Mouse (Mus musculus): Measurements from ENCODE around the gene Slc25a45. TPM values are rescaled to one million over a fixed set of nuclear protein-coding genes. Genes with fewer than 3 reads are reported as not detected.

Gene Slc25a45
- polyA plus RNA-seq, 1 experiment from 2014 or later: 7.7 TPM

DNA sequence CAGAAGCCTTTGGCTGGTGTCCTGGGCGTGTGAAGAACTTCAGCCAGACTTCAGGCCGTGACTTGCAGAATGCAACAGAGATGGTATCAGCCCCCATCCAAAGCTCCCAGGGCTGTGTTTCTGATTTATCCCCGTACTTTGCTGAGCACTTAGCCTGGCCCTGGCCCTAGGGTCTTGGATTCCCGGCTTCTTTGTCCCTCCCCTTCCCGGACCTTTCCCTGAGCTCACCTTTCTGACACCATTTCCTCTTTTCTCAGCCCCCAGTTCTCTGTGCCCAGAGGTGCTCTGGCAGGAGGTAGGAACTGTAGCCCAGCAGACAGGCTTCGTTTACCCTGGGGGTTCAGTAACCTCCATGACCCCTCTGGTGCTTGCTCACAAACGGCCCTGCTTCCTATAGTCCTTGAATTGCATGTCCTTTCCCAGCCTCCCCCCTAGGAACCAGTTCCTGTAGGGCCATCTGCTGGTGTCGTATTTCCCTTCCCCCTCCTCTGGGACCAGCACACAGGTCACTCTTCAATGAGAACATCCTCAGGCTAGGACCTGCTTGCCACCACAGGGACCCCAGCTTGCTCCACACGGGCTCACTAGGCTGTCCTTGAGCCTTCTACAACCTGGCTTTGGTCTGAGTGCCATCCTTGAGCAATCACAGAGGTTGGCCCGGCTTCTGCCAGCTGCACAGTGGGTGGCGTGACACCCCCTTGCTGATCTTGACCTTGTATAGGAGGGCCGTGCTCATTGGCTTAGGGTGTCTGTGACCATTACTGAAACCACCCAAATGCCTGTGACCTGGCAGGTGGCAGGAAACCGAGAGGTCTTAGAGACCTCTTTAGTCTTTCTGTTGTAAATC, 28.6 kb upstream of the Slc25a45 start:
- peak overlapping the region; percentile 57 for H3K4me3 ChIP-seq
- no peak for ATAC-seq

DNA sequence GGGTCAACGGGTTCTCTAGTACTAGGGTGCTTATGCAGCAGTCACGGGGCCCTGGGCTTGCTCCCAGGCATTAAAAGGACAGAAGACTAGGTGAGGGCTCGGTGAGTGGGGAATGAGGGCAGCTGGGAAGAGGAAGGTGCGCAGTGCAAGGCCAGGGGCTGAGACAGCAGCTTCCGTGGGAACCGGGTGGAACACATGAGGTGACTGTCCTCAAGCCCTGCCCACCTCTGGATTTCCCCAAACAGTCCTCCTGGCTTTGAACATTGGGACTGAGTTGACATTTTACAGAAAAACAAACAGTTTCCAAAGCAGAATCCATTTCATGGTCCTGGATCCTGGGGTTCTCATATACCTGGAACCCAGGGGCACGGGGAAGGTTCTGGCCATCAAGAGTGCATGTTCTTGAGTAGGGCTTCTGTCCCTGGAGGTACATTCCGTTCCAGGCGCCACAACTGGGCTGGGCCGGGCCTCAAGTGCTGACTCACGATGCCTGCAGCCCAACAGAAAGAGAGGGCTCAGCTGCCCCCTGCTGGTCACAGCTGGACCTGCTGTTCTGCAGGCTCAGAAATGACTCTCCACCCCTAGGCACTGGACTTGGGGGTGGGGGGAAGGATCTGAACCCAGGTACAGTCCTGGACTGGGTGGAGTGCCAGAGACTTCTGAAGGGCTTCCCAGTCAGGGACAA, 27.6 kb upstream of the Slc25a45 start:
- Histone ChIP-seq H3K4me1 (peaks cover 70% of the 10 kb centered on the region), H3K36me3 (peaks cover 30% of the 10 kb centered on the region), H3K9me3 (replicated peaks) (no peaks in the 10 kb centered on the region), H3K9ac (peak overlapping the region; percentile 83), H3K4me3 (peak overlapping the region; percentile 11), H3K4me2 (peak overlapping the region; percentile 79), H3K27ac (peak overlapping the region; percentile 98), H3K27me3 (replicated peaks) (no peaks in the 10 kb centered on the region)
- peak; percentile 48 for ATAC-seq
- 17% methylated on average over 11 of the region's 11 CpGs for WGBS (ENCODE audit: insufficient replicate concordance)

More for the DNA sequence above, 28.6 kb upstream of the Slc25a45 start:
- Histone ChIP-seq H3K4me1 (peaks cover 79% of the 10 kb centered on the region), H3K4me2 (peak overlapping the region; percentile 79), H3K9me3 (replicated peaks) (no peaks in the 10 kb centered on the region), H3K36me3 (peaks cover 23% of the 10 kb centered on the region), H3K9ac (peak overlapping the region; percentile 83), H3K27me3 (replicated peaks) (no peaks in the 10 kb centered on the region), H3K27ac (peak overlapping the region; percentile 98)
- 26% methylated on average over 13 of the region's 13 CpGs for WGBS (ENCODE audit: insufficient replicate concordance)

DNA sequence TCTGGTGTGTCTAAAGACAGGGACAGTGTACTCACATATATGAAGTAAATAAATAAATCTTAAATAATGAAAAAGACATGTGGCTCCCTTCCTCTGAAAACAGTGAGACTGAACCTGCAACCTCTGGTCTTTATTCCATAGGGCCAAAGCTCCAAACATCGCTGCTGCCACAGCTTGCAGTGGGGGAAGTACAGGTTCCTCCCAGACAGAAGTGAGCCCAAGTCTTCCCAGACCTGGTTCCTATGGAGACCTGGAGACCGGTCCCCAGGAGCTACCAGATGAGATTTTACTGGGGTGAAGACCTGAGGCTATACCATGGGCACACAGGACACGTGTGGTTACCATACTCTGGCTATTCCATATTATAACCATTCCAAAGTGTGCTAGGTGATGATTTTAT, 26.7 kb upstream of the Slc25a45 start:
- H3K4me3 ChIP-seq: no peak overlapping the region
- peaks cover 65% of the 10 kb centered on the region for H3K4me1 ChIP-seq

DNA sequence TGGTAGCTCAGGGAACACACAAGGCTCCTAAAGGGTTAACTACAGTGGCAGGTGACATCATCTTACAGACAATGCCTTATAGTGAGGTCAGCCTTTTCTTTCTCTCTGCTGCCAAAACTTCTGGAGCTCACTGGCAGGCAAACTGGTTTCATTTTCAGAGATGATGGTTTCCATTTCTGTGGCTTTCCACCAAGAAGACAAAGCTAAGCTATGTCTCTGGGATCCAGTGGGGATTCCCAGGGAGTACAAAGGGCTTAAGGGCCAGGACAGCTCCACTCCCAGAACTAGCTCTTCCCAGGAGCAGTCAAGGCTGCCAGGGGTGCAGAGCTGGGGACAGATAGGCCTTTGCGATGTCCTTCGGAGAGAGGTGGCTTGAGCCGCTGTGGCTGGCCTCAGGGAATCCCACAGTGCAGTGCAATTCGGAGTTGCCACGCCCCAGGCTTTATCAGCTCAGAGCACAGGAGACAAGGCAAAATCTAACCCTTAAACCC, 26.1 kb upstream of the Slc25a45 start:
- peak overlapping the region; percentile 46 for H3K9ac ChIP-seq
- no peak overlapping the region for H3K4me3 ChIP-seq
- no peaks in the 10 kb centered on the region for H3K9me3 ChIP-seq (replicated peaks)
- no peak for ATAC-seq
- peaks cover 59% of the 10 kb centered on the region for H3K4me1 ChIP-seq
- 38% methylated on average over 5 of the region's 5 CpGs for WGBS (ENCODE audit: insufficient replicate concordance)
- peaks cover 45% of the 10 kb centered on the region for H3K36me3 ChIP-seq
- no peaks in the 10 kb centered on the region for H3K27me3 ChIP-seq (replicated peaks)
- peak overlapping the region; percentile 35 for H3K4me2 ChIP-seq
- peak overlapping the region; percentile 48; the same call in 1 of the 2 replicates for H3K27ac ChIP-seq

More for the DNA sequence above, 26.7 kb upstream of the Slc25a45 start:
- 81% methylated on average over 3 of the region's 3 CpGs for WGBS (ENCODE audit: insufficient replicate concordance)
- no peak overlapping the region for H3K4me2 ChIP-seq
- H3K9me3 ChIP-seq (replicated peaks): no peaks in the 10 kb centered on the region
- H3K9ac ChIP-seq: no peak overlapping the region
- no peak for ATAC-seq
- H3K27me3 ChIP-seq (replicated peaks): no peaks in the 10 kb centered on the region
- 0 out of 2 replicates have a peak overlapping the region, but pooled peaks have one; percentile 36 for H3K27ac ChIP-seq
- H3K36me3 ChIP-seq: peaks cover 38% of the 10 kb centered on the region

DNA sequence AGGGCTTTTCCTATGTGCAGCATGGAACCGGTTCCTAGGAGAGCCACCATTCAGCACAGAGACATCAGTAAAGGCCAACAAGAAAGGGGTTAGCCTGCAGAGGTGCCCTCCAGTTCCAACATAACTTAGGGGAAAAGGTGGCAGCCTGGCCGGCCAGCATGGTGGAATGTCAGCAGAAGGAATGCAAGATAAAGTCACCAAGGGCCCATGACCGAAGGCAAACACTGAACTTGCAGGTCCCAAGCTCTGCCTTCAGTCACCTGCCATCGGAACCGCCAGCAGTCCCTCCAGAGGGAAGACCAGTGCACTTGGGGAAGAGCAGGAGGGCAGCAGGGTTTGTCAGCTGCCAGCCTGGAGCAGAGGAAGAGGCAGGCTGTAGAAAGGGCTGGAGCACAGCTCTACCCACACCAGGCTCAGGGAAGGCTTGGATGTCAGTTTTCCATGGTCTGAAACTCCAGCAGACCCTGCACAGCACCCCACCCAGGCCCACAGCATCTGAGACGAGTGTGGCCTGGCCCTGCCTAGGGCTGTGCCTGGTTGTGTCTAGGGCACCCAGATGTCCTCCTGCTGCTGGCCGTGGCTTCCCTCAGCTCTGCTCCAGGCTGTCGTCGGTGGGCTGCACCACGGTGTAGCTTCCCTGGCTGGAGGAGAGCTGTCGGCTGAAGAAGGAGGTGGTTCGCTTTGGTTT, 25.4 kb upstream of the Slc25a45 start:
- Histone ChIP-seq H3K27me3 (replicated peaks) (no peaks in the 10 kb centered on the region), H3K4me2 (peak overlapping the region; percentile 35; the same call in 1 of the 2 replicates), H3K9ac (peak overlapping the region; percentile 46), H3K36me3 (peaks cover 52% of the 10 kb centered on the region), H3K27ac (peak overlapping the region; percentile 48; the same call in 1 of the 2 replicates), H3K9me3 (replicated peaks) (no peaks in the 10 kb centered on the region), H3K4me3 (no peak overlapping the region), H3K4me1 (peaks cover 52% of the 10 kb centered on the region)
- ATAC-seq: no peak
- 72% methylated on average over 12 of the region's 12 CpGs for WGBS (ENCODE audit: insufficient replicate concordance)

DNA sequence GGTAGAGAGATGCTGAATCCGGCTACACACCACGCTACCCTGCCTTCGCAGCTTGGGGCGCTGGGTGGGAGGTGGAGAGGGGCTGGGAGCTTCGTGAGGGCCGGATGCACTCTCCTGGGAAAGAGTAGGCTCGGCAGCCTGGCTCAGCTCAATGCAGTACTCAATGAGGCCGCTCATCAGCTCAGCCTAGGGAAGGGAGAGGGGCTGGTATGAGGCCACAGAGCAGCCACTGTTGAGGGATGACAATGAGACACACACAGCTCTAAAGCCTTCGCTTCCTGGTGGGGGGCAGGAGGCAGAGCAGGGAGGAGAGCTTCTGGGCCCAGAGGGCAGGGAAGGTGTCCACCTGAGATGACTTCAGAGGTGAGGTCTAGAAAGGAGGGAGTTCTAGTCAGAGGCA, 21.0 kb upstream of the Slc25a45 start:
- peaks cover 90% of the 10 kb centered on the region for H3K36me3 ChIP-seq

DNA sequence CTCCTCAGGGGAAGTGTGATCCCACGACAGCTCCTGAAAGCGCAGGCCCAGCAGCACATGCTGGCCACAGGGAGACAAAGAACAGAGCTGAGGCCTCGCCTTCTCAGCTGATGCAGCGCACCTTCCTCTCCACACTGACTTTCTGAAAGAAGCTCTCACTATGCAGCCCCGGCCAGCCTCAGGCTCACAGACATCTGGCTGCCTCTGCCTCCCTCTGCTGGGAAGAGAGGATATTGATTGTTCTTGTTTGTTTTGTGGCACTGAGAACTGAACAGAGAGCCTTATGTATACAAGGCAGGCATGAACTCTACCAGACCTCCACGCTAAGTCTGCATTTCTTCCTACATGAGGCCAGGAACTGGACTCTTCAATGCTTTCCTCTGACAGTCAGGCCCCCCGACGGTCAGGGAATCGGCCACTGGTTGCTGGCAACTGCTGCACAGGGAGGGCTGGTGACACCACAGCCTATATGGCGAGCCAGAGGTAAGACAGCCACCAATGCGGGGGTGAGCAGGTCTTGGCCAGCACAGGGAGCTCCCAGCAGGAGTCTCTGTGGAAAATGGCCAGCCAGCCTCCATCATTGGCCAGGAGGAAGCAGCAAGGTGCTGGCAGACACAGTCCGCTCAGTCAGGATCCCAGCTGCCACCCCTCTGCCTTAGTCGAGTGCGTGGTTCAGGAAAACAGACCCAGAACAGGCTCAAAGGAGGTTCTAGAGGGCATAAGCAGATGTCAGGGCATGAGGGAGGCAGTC, 15.1 kb upstream of the Slc25a45 start:
- H3K4me2 ChIP-seq: no peak overlapping the region
- peaks cover 96% of the 10 kb centered on the region for H3K36me3 ChIP-seq
- 87% methylated on average over 14 of the region's 14 CpGs for WGBS (ENCODE audit: insufficient replicate concordance)
- H3K4me3 ChIP-seq: no peak overlapping the region
- H3K27ac ChIP-seq: no peak overlapping the region
- H3K27me3 ChIP-seq (replicated peaks): no peaks in the 10 kb centered on the region
- no peak overlapping the region for H3K9ac ChIP-seq
- 0 out of 2 replicates have a peak, but pooled peaks cover 3% of the 10 kb centered on the region for H3K9me3 ChIP-seq (replicated peaks)
- ATAC-seq: no peak
- H3K4me1 ChIP-seq: no peaks in the 10 kb centered on the region

More for the DNA sequence above, 21.0 kb upstream of the Slc25a45 start:
- no peak overlapping the region for H3K27ac ChIP-seq
- H3K9ac ChIP-seq: no peak overlapping the region
- H3K4me1 ChIP-seq: peaks cover 8% of the 10 kb centered on the region
- no peaks in the 10 kb centered on the region for H3K9me3 ChIP-seq (replicated peaks)
- no peak overlapping the region for H3K4me2 ChIP-seq
- no peaks in the 10 kb centered on the region for H3K27me3 ChIP-seq (replicated peaks)
- 85% methylated on average over 9 of the region's 9 CpGs for WGBS (ENCODE audit: insufficient replicate concordance)
- ATAC-seq: no peak
- no peak overlapping the region for H3K4me3 ChIP-seq

DNA sequence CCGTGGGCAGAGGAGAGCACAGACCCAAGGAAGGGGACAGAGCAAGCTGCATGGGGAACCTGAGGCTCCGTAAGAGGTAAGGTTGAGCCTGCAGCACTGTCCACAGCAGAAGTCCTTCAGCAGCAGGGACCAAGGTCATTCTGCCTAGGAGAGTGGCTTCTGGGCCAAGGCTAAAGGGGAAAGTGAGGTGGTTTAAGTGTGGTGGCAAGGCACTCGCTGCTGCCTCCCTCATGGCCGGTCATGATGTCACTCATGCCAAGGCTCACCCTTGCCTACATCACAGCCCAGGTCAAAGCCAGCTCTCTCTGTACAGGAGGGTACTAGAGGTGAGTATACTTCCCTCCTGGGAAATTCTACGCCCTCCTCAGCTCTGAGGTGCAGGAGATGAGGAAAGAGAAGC, 13.8 kb upstream of the Slc25a45 start:
- no peak for ATAC-seq
- H3K36me3 ChIP-seq: peaks cover 97% of the 10 kb centered on the region
- 86% methylated on average over 5 of the region's 5 CpGs for WGBS (ENCODE audit: insufficient replicate concordance)

DNA sequence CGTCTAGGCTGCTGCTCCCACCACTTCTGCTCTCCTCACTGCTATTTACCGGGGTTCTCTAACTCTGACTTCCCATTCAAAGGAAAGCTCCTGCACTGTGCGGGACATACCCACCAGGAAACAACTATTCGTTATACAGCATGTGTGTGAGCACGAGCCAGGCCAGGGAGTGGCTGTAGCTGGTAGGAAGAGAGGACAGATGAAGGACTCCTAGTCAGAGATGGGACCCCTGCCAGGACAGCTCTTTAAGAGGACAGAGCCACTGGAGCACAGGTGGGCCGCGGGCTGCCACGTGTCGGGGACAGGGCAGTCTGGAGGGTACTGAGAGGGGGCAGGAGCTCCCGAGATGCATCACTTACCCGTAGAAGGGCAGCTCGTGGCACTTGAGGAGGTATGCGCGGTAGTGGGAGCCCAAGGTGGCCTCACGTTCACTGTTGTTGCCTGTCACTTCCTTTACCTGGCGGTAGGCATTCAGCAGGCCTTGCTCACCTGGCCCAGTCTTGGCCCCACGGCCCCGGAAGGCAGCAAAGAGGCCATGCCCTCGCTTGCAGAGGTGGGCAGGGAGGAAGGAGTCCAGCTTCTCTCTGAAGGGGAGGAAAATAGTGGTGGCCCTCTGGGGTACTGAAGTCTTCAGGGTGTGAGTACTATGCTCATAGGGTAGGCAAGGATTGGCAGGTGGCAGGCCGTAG, 12.8 kb upstream of the Slc25a45 start:
- no peak for ATAC-seq
- H3K4me2 ChIP-seq: no peak overlapping the region
- H3K36me3 ChIP-seq: peaks cover 98% of the 10 kb centered on the region
- H3K27ac ChIP-seq: no peak overlapping the region
- no peaks in the 10 kb centered on the region for H3K4me1 ChIP-seq
- 88% methylated on average over 20 of the region's 20 CpGs for WGBS (ENCODE audit: insufficient replicate concordance)
- H3K9ac ChIP-seq: no peak overlapping the region
- no peak overlapping the region for H3K4me3 ChIP-seq
- H3K27me3 ChIP-seq (replicated peaks): no peaks in the 10 kb centered on the region
- H3K9me3 ChIP-seq (replicated peaks): 0 out of 2 replicates have a peak, but pooled peaks cover 3% of the 10 kb centered on the region

More for the DNA sequence above, 13.8 kb upstream of the Slc25a45 start:
- Histone ChIP-seq H3K9ac (no peak overlapping the region), H3K4me1 (no peaks in the 10 kb centered on the region), H3K27me3 (replicated peaks) (no peaks in the 10 kb centered on the region), H3K4me2 (no peak overlapping the region), H3K27ac (no peak overlapping the region), H3K9me3 (replicated peaks) (0 out of 2 replicates have a peak, but pooled peaks cover 3% of the 10 kb centered on the region), H3K4me3 (no peak overlapping the region)

DNA sequence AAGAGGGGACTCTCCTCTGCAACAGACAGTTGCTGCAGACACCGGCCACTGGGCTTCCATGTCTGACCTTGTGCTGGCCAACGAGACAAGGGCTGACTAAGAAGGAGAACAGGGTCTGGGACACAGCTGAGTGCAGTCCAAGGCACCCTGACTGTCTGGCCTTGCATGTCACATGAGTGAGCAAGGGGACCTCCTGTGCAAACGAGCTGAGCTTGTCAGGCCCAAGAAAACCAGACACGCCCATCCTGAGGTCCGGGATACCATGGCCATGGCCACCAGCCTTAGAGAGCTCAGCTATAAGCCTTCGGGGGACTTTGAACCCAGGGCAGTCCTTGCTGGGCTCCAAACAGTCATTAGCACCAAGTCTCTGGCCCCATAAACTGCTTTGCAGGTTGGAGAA, 9.5 kb upstream of the Slc25a45 start:
- no peak overlapping the region for H3K4me2 ChIP-seq
- no peaks in the 10 kb centered on the region for H3K27me3 ChIP-seq (replicated peaks)
- peaks cover 82% of the 10 kb centered on the region for H3K36me3 ChIP-seq
- H3K27ac ChIP-seq: no peak overlapping the region
- 70% methylated on average over 6 of the region's 6 CpGs for WGBS (ENCODE audit: insufficient replicate concordance)
- no peak for ATAC-seq
- H3K9ac ChIP-seq: no peak overlapping the region
- H3K9me3 ChIP-seq (replicated peaks): no peaks in the 10 kb centered on the region
- no peak overlapping the region for H3K4me3 ChIP-seq
- peaks cover 26% of the 10 kb centered on the region for H3K4me1 ChIP-seq

All from liver, embryonic 12.5 days (tissue).